Mouse (Mus musculus): ENCODE measurements around the gene Plcb2.

DNA sequence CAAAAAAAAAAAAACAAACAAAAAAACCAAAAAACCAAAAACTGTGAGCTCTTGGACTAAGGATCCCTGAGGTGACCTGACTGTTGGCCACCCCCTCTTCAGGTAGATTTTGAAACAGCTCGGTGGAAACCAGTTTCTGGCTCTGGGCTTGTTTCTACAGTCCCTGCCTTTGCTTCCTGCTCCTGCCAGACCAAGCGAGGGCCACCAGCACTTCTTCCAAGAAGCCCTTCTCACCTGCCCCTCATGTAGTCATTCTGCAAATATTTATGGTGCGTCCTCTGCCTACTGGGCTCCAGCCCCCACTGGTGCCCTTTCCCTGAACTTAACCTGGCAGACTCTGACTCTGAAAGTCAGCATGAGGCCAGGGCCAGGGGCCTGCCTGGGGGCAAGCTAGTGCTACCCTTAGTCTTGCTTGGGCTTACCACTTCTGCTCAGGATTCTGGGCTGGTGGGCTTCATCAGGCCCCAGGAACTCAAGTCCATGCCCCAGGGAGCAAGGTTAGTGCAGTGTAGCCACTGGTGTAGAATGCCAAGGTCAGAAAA lies 63.2 kb downstream of the Plcb2 start:
- TF ChIP-seq CTCF (IDR thresholded peaks at IDR 0.05; ENCODE audit: borderline replicate concordance, extremely low read depth, insufficient read depth, insufficient read length) (no peak), POLR2A (IDR thresholded peaks at IDR 0.05; ENCODE audit: borderline replicate concordance, extremely low read depth, insufficient read depth, insufficient read length, poor library complexity, severe bottlenecking) (no peak)
